Mouse (Mus musculus) spleen, adult 2 months (tissue): Measurements from ENCODE around the gene Tshz3.

ENCODE experiments used
- CTCF ChIP-seq: fragments of 200-500 bp; IDR thresholded peaks from 2 replicates; pipeline ENCODE4 v1.5.1; 2011; ENCODE audit warnings: mild to moderate bottlenecking, inconsistent platforms; ENCODE audit not compliant: insufficient read depth, insufficient read length, insufficient replicate concordance; ENCODE audit errors: extremely low read depth
- POLR2A ChIP-seq: fragments of 200-500 bp; IDR thresholded peaks from 2 replicates; pipeline ENCODE4 v1.6.1; 2011; ENCODE audit warnings: low read depth, low read length, inconsistent platforms

DNA sequence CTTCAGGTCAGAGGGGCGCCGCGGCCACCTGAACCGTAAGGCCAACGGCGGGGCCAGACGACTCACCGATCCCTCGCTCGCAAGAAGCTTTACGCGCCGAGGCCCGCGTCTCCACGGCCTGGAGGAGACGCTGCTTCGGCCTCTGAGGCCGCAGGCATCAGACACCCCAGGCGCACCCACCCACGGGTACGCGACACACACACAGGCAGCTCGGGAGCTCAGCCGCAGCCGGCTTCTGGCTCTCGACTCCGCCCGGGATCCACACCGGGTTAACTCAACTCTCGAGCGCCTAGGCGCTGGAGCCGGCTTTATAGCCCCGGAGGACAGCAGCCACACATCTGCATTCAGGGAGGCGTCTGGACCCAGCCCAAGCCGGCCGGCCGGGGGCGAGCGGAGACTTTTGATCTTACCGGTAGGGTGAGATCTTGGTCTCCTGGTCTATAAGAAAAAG lies 2.1 kb upstream of the Tshz3 start:
- no peak for TF ChIP-seq CTCF
- no peak for TF ChIP-seq POLR2A
